Mouse (Mus musculus) heart, postnatal 0 days (tissue): ENCODE measurements around the gene Fmnl3.

Experiments used
- CTCF ChIP-seq: IDR thresholded peaks from 2 replicates; pipeline ENCODE4 v1.5.1; 2016; ENCODE audit warnings: antibody characterized with exemption, control low read depth, low read depth
- EP300 ChIP-seq: IDR thresholded peaks from 2 replicates; pipeline ENCODE4 v1.6.1; 2016; ENCODE audit warnings: antibody characterized with exemption, low read depth

GRCm38 (mm10) chr15:99326959-99327358, 43.3 kb downstream of the Fmnl3 start:
- peak; percentile 67 for TF ChIP-seq CTCF
- no peak for TF ChIP-seq EP300
